Mouse (Mus musculus): ENCODE data around the gene Psenen.
A peak's percentile ranks its signal among the peaks of the same experiment; 100 is the strongest.

The Psenen gene

DNA sequence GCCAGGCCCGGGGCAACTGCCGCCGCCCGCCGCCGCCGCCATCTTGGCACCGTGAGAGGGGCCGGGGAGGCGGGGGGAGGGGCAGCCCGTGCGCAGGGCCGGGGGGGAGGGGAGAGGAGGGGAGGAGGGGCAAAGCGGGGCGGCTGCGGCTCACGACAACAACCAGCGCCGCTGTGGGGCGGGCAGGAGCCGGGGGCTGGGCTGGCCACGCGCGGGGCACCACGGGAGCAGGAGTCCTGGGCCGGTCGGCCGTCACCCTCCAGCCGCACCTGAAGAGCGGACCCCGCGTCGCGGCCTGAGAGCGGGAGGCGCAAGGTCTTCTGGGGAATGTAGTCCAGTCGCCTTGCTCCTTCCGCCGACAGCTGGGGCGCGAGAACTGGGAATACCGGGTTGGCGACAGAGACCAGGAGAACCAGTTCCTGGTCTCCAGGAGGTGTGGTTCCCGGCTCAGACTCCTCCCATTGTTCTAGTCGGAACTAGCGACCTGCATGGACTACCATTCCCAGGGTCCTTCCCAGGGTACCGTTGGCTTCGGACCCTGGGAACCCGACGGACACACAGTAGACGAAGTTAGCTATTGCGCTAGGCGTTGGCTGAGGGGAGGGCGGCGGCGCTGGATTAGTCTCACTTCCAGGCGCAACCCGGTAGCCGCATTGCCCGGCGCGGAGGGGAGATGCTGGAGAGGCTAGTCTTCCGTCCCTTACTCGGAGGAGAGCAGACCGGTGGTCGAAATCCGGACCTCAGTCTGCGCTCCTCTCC is 25.4 kb upstream of the Psenen start, which contains the start of gene Kmt2b:
Gene Kmt2b (minus strand): TSS at position 51 of the 759 bp plus-strand sequence.
- DNase-seq, result peak; percentile 98

DNA sequence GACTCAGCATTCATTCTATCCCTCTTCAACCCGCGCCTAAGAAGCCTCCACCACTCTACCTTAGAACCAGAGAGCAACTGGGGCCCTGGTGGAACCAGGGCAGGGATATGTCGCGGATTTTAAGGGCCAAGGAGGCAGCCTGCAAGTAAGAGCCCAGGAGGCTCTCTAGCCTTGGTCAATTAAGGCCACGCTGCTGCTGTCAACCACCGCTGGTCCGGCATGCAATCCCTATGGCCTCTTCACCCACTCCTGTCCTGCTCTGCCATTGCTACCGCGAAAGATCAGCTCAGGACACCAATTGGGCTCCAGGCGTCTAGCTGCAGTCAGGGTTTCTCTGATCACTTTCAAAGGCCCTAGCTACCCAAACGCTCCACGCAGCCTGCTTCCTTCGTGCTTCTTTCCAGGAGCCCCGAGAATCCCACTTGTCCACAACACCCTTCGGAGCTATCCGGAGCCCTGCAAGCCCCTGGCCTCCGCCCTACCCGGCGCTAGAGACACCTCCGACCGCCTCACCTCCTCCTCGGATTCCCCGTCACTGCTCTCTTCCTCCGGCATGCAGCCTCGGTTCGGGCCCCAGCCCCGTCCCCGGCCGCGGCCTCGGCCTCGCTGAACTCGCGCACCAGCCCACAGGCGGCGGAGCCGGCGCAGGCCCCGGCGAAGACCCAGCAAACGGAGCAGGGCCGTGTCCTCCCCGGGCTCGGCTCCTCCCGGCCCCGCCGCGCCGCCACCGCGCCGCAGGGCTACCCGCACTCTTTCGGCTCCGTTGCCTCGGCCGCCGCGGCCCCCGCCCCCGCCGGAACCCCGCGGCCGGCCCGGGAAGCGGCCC is 24.6 kb upstream of the Psenen start:
- DNase-seq, result peak; percentile 72

DNA sequence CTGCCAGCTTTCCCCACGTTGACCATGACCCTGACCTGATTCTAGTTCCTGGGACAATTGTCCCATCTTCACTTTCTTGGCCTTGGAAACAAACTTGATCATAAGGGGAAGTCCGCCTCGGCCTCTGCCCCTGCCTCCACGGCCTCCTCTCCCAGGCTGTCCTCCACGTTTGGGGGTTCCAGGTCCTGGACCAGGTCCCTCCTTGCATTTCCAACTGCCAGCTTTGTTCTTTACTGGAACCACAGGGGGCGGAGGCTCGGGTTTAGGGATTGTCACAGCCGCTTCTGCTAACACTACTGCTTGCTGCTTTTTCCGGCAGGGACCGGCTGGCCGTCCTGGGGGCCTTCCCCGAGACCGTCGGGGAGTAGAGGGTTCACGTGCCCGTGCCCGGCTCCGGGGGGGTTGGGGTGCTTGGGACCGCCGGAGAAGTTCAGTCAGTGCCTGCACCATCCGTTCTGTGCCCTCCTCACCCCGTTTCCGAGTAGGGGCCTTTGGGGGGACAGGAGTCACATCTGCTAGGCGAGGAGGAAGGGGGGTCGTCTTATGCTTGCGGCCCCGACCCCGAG is 23.1 kb upstream of the Psenen start:
- DNase-seq, result no peak

DNA sequence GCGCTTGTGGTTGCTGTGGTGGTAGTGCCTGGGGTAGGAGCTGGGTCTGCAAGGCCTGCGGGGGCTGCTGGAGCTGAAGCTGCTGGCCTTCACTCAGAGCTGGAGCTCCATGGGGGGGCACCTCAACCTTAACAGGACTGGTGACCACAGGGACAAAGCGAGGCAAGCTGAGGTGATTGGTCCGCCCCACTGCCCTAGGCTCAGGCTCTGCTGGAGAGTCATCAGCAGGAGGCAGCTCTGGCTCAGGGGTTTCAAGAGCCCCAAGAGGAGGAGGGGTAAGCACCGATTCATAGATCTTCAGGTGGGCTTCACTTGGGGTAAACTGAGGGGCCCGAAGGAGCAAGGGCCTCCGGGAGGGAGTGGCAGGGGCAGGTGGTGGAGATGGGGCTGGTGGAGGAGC is 21.7 kb upstream of the Psenen start:
- no peak for DNase-seq

DNA sequence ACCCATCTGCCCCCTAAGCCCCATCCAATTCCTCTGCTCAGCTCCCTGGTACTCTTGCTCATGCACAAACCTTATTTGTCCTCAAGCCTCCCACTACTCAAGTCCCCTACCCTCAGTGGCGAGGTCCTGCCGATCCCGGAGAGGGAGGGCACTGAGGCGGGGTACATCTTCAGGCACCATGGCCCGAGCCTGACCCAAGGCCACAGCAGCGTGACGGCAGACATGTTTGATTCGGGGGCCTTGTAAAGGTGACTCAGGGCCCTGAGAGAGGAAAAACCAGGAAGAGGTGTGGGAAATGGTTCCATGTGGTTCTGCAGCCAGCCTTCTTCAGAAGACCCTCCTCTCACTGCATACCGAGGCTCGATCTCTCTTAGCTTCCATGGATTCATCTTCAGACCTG is 20.9 kb upstream of the Psenen start:
- no peak for DNase-seq

DNA sequence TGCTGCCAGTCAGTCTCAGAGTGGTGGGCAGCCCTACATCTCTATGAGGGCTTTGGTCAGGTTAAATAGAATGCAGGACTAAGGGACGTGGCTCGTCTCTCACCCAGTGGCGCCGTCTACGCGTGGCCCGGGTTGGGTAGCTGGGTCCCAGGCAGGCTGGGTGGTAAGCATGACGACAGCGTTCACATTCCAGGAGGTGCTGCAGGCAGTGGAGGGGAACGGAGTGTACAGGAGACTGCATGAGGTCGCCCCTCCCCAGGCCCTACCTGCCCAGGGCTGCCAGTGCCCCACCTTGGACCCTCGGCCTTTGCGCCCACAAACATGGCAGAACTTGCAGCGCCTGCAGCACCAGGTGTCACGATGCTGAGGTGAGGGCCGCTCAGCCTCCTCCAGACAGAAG is 18.1 kb upstream of the Psenen start:
- DNase-seq, result no peak

DNA sequence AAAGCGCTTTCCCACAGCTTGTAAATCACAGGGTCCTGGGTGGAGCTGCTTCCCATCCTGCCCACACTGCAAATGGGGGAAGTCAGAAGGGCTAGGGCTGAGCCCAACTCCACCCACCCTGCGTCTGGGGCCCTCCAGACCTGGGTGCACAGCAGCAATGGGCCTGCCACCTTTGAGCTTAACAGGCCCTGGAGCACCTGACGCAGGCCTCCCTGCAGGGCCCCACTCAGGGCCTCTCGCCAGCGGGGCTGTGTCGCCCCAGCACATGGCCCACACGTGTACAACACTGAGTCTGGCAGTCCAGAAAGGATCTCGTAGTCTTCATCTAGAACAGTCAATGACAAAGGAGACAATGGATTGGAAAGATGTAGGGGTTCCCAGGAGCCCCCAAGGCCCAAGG is 16.5 kb upstream of the Psenen start:
- no peak for DNase-seq

DNA sequence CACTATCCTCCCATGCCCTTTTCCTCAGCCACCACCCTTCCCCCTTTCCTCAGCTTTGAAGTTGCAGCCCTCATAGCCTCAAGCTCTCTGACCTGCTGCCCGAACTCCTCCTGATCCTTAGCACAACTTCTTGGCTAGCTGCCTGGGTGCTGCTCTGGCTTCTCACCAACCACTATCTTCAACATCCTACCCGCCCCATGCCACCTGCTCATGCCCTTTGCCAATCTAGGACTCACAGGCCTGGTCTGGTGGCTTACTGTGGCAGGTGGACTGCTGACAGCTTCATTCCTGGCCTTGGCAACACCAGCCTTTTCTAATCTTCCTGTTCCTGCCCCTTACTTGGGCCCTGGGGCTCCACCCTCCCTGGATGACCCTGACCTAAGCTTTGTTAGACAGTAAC is 9.5 kb upstream of the Psenen start:
- no peak for DNase-seq

DNA sequence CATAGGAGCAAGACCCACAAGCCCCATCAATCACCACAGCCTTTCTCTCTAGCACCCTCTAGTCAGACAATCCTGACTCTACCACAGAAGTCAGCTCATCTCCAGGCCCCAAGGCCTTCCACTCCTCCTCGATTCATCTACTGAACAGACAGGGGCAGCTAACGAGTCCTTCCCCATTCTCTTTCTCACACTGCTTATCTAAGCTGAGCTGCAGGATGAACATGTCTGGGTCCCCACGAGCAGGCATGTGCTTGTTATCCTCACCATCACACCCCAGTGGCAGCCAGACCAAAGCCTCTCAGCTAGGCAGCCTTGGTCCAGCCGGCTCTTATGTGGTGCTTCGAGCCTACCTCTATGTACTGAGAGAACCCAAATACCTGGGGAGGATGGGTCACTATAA is 9.0 kb upstream of the Psenen start:
- DNase-seq, result no peak

DNA sequence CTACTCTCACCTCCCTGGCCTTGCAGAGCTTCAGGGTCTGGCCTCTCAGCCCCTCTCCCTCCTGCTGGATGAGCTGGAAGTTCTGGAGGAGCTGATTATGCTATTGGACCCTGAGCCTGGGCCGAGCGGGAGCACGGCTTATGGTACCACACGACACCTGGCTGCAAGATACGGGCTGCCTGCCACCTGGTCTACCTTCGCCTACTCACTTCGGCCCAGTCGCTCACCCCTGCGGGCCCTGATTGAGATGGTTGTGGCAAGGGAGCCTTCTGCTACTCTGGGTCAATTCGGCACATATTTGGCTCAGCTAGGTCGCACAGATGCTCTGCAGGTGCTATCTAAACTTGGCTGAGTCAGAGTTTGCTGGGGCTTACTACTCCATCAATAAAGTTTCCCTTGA is 4.1 kb upstream of the Psenen start:
- DNase-seq, result no peak

DNA sequence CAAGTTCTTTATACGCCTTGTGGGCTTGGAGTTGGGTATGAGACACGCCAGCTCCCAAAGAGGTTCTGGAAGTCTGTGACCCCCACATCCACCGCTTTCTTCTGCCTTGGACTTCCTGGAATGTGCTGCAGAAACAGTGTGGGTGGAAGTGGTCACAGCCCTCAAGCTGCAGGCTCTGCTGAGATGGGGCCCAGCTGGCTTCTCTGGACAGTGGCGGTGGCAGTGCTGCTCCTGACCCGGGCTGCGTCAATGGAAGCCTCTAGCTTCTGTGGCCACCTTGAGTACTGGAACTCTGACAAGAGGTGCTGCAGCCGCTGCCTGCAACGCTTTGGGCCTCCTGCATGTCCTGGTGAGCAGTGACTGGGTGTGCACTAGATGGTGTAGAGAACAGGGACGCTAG is 2.6 kb upstream of the Psenen start:
- no peak for DNase-seq

DNA sequence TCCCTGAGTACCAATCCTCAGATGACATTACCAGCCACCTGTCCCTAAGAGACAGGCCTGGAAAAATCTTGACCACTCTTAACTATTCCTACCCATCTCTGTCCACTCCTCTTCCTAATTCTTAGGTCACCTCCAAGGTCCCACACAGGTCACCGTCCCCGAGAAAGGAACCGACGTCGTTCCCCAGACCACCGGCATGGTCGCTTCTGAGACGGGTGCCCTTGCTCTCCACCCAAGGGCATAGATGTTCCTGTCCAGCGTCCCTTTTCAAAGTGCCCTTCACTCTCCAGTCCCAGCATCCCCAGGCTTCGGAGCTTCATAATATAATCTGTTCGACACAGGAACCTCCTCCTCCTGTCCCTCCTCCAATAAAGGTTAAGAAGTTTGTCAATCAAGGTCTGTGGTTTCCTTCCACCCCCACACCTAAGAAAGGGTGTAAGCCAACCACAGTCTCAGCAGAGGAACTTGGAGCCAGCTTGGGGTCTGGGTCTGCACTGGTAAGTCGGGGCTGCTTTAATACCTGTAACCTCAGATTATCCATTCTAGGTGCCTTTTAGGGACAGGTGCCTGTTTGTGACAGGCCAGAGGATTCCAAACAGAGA is 1.6 kb upstream of the Psenen start, which contains the start of gene Igflr1:
Gene Igflr1 (plus strand): TSS at position 458 of the 602 bp plus-strand sequence.
- DNase-seq, result no peak

DNA sequence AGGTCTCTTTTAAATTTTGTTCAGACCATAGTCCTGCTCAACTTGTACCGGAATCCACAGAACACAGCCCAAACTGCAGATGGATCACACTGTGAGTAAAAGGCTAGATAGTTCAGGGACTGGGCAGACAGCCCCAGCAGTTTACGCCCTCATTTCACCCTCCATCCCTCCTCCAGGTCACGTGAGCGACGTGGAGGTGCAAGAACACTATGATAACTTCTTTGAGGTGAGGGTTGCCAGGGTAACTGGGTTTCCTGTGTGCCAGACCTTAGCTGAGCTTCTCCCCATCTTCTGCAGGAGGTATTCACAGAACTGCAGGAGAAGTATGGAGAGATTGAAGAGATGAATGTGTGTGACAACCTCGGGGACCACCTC is 466 bp upstream of the Psenen start:
- no peak for DNase-seq

DNA sequence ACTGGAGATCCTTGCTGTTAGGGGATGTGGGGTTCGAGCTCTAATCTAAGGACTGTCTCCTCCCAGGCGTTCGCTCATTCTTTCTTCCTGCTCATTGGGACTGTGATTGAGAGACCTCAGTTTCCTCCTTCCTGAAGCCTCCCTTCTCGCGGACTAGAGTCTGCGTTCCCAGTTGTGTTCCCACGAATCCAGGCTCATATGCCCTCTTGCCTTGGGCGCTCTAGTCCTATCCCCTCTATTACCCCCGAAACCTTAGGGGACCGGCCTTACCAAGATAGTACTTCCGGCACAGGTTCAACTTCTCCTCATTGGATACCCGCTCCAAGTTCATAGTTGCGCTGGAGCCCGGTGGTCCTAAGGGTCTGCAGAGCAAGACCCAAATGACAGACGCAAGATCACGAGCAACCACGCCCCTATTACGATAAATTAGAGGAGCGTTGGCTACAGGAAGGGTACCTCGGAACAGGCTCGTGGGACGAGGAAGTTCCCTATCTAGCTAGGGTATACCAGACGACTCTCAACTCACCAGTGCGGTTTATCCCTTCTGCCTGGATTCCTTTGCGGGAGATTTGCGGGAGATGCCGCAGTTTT is 806 bp downstream of the Psenen start:
- peak; percentile 40 for DNase-seq

DNA sequence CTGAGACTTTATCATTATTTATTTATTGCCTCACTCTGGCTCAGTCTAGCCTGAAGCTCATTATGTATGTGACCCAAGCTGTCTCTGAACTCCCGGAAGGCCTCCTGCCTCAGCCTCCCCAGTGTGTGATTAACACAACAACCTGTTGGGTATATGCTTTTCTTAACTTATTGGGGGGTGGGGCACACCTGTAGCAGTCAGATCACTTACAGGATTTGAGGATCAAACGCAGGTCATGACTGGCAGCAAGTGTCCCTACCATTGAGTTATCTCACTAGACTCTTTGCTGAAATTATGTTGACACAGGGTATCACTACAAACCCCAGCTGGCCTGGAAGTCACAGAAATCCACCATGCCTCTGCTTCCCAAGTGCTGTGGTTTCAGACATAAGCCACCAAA is 3.1 kb downstream of the Psenen start:
- no peak for DNase-seq

DNA sequence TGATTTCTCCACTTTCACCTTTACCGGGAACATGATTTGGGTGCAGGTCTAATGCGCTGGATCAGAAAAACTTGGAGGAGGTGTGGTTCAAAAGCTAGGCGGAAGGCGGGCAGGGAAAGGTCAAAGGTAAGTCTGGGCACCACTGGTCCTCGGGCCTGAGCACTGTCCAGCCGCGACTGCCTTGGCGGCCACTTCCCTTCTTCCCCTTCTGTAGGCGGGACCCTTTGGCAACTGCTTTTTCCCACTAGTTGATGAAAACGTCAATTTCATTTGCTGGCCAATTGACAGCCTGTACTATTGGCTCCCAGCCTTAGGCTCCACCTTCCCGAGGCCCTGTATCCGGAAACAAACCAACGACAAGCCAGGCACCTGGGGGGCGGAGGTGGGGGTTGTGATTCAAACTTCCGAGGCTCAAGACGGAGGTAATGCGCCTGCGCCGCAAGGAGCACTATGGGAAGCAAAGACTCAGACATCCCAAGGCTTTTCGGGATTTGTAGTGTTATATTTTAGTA is 3.9 kb downstream of the Psenen start, which contains the start of gene Lin37:
Gene Lin37 (minus strand): TSS at position 396 of the 512 bp plus-strand sequence.
- DNase-seq, result peak; percentile 96

DNA sequence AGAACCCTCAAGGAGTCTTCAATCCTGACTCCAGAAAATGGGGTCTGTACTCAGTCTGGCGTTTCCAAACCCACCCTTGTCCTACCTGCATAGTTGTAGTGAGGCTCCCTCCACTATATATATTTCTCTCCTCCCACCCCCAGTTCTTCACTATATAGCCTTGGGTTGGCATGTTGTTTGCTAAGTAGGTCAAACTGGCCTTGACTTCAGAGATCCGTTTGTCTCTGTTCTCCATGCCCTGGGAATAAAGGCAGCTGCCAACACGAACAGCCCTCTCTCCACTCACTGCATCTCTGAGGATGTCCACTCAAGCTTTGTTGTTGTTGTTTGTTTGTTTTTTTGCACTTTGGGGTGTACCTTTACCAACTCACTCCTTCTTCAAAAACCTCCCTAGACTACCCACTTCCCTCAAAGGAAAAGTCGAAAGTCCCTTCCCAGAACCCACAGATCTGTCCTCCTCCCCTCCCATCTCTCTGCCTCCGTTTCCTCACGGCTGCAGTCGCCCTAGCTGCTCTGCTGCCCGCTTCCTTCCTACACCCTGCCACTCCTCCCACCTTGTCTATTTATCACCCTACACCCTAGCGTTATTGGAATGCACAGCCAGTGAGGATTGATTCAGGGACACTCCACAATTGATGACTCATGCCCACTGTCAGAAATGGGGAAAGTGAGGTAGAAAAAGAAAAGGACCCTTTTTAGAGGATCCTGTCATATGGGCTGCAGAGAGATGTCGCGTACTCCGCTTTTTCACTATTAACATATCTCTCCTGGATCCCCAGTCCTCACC is 4.6 kb downstream of the Psenen start:
- DNase-seq, result no peak

DNA sequence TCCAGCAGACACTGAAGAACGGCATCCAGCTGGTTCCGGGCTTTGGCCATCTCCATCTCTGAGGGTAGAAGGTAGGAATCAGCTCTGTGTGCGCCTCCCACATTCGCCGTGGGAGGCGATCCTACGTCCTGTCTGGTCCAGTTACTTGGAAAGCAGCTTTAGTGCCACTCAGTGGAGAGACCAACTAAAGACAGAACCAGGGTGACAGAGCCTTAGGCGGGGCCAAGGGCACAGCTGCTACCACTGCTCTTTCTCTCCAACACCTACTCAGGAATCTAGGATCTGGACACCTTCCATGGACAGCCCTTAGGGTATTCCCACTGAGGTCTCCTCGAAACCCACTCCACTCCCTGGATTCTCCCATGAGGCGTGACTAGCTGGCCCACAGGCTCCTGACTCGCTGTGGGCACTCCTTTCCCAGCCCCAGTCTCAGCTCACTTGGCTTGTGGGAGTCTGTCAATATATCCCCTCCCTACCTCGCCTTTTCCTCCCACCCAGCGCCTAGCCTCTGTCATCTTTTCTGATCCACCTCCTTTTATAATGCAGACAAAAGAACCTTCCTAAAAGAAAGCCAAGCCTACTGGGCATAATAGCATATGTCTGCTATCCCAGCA is 5.4 kb downstream of the Psenen start:
- DNase-seq, result no peak

DNA sequence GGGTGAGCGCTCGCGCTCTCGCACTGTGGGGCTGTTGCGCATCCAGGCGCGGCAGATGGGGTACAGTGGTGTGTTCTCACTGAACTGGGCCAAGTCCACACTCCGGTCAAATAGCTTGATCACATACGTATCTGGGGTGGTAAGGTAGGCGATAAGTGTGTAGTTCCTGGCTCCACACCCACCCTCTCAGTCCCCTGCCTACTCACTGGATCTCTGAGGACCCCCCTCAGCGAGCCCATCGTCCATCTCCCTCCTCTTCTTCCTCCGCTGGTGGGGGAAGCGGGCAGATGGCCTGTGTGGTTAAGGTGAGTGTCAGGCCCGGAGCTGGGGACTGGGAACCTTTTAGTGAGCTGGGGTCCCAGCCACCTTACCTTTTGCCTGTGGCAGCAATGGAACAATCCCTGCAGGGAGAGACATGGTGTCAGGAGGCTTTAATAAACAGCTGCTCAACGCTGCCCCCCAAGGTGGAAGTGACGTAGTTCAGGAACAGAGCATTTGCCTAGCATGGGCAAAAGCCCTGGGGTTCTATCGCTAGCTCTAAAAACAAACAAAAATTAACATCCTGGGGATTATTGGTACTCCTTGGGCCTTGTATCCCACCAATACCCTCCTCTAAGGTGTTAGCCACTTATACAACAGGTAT is 6.4 kb downstream of the Psenen start:
- DNase-seq, result no peak

DNA sequence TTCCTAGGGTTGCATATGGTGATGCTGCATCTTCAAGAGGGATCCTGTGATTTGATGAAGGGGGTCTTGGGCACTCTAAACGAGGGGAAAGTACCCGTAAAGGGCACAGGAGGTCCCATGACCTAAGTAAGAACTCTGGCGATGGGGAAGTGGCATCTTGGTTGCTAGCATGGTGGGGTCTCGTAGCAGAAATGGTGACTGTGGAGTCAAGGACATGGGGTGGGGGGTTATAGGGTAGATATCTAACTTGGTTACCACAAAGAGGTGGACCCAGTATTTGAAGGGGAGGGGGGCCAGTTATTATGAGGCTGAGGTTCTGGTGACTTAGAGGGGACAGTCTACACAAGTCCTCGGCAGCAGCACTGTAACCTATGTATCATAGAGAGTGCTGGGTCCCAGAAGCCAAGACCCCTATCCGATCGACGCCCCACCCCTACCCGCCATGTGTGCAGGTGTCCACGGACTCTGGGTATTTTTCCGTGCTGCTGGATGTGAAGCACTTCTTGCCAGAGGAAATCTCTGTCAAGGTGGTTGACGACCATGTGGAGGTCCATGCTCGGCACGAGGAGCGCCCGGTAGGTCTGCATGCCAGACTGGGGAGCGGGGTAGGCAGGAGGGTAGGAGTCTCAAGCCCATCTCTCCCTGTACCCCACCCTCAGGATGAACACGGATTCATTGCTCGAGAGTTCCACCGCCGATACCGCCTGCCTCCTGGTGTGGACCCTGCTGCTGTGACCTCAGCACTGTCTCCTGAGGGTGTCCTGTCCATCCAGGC is 9.4 kb downstream of the Psenen start:
- DNase-seq, result no peak

Measured in right cerebral cortex, postnatal 25 days (tissue).